Mouse (Mus musculus): ENCODE results near the gene Ppip5k1. TPM values are rescaled to one million over a fixed set of nuclear protein-coding genes. Genes with fewer than 3 reads are reported as not detected.

Gene Ppip5k1
- total RNA-seq (2023), result 16.9 TPM

GRCm38 (mm10) chr2:121354820-121355592 lies at the start of gene Ppip5k1:
Ppip5k1 (minus strand) TSS chr2:121355396.

GRCm38 (mm10) chr2:121386961-121387575 lies 31.9 kb upstream of the Ppip5k1 start, which contains the start of gene Strc:
Strc (minus strand) TSS chr2:121387168.

GRCm38 (mm10) chr2:121357494-121357893 lies 2.3 kb upstream of the Ppip5k1 start, which contains the start of gene Ckmt1:
Ckmt1 (plus strand) TSS chr2:121357714.

GRCm38 (mm10) chr2:121288901-121289729 lies 66.1 kb downstream of the Ppip5k1 start, which contains the start of gene Map1a:
Map1a (plus strand) TSS chr2:121289600.

GRCm38 (mm10) chr2:121271236-121271927 lies 83.8 kb downstream of the Ppip5k1 start, which contains the start of gene Trp53bp1:
Trp53bp1 (minus strand) TSS chr2:121271407.

Other genes starting within 250 kb of the Ppip5k1 start
- gene Tgm7, start 245.6 kb downstream of the Ppip5k1 start, total RNA-seq (2023), result not detected
- 13.9 TPM for gene Adal, start 215.0 kb downstream of the Ppip5k1 start, total RNA-seq (2023)
- 8.6 TPM for gene Lcmt2, start 214.7 kb downstream of the Ppip5k1 start, total RNA-seq (2023)
- 68.5 TPM for gene Tubgcp4, start 184.7 kb downstream of the Ppip5k1 start, total RNA-seq (2023)
- 24.7 TPM for gene Zscan29, start 184.3 kb downstream of the Ppip5k1 start, total RNA-seq (2023)
- 73.1 TPM for gene Trp53bp1, start 84.0 kb downstream of the Ppip5k1 start, total RNA-seq (2023)
- gene Map1a, start 65.8 kb downstream of the Ppip5k1 start, total RNA-seq (2023), result 0.09 TPM
- not detected for gene Ckmt1, start 2.3 kb upstream of the Ppip5k1 start, total RNA-seq (2023)
- 1.1 TPM for gene Strc, start 31.8 kb upstream of the Ppip5k1 start, total RNA-seq (2023)
- gene Pdia3, start 58.4 kb upstream of the Ppip5k1 start, total RNA-seq (2023), result 153 TPM
- gene Catsper2, start 58.4 kb upstream of the Ppip5k1 start, total RNA-seq (2023), result 3.3 TPM
- gene Ell3, start 88.9 kb upstream of the Ppip5k1 start, total RNA-seq (2023), result 5.5 TPM
- gene Serf2, start 93.8 kb upstream of the Ppip5k1 start, total RNA-seq (2023), result 275 TPM
- 44.1 TPM for gene Hypk, start 97.9 kb upstream of the Ppip5k1 start, total RNA-seq (2023)
- 0.67 TPM for gene Serinc4, start 101.4 kb upstream of the Ppip5k1 start, total RNA-seq (2023)
- gene Mfap1b, start 118.7 kb upstream of the Ppip5k1 start, total RNA-seq (2023), result 41.8 TPM
- 48.4 TPM for gene Mfap1a, start 151.3 kb upstream of the Ppip5k1 start, total RNA-seq (2023)
- 14.7 TPM for gene Wdr76, start 151.3 kb upstream of the Ppip5k1 start, total RNA-seq (2023)

All from CD4-positive naive resting alpha-beta T cell, adult 76 days (primary cell).